Mouse (Mus musculus) neural tube, embryonic 10.5 days (tissue): ENCODE measurements around the gene Braf.

Experiments
- DNase-seq: peaks from one replicate; pipeline ENCODE4 v3.0.0-alpha.2; 2017; ENCODE audit warnings: low spot score; ENCODE audit errors: extremely low spot score

Gene Braf

GRCm38 (mm10) chr6:39556900-39557659 lies 168.2 kb downstream of the Braf start:
- peak; percentile 78 for DNase-seq

- DNase-seq, result no peak
Measured at GRCm38 (mm10) chr6:39555648-39555945, 169.7 kb downstream of the Braf start.

- no peak for DNase-seq
Measured at GRCm38 (mm10) chr6:39554888-39555647, 170.2 kb downstream of the Braf start.
